Mouse (Mus musculus) heart, embryonic 13.5 days (tissue): ENCODE data around the gene Adsl. TPM values are rescaled to one million over a fixed set of nuclear protein-coding genes. Genes with fewer than 3 reads are reported as not detected.

ENCODE experiments used
- ATAC-seq: fragments of 200-750 bp; cut with Nextera tagmentation; 2 replicates; pipeline ENCODE4 v1.8.0; 2017; ENCODE audit warnings: moderate TSS enrichment; ENCODE audit not compliant: insufficient number of reproducible peaks, low FRiP score, low TSS enrichment; ENCODE audit errors: extremely low read depth
- H3K27ac ChIP-seq: fragments of 300-500 bp; sonication (generic); replicated peaks from 2 replicates; pipeline ENCODE4 v1.5.1; 2015; ENCODE audit warnings: moderate library complexity, mild to moderate bottlenecking, inconsistent platforms
- H3K27me3 ChIP-seq: fragments of 300-500 bp; sonication (generic); replicated peaks from 2 replicates; pipeline ENCODE4 v1.6.1; 2015; ENCODE audit warnings: mild to moderate bottlenecking, inconsistent platforms
- H3K36me3 ChIP-seq: fragments of 300-500 bp; sonication (generic); 2 replicates; pipeline ENCODE4 v1.6.1; 2015; ENCODE audit warnings: mild to moderate bottlenecking, inconsistent platforms
- H3K4me1 ChIP-seq: fragments of 300-500 bp; sonication (generic); 2 replicates; pipeline ENCODE4 v1.6.1; 2015; ENCODE audit warnings: inconsistent platforms
- H3K4me2 ChIP-seq: fragments of 300-500 bp; sonication (generic); 2 replicates; pipeline ENCODE4 v1.6.1; 2015; ENCODE audit warnings: inconsistent platforms, mild to moderate bottlenecking, moderate library complexity
- H3K4me3 ChIP-seq: fragments of 300-500 bp; sonication (generic); 2 replicates; pipeline ENCODE4 v1.5.1; 2015; ENCODE audit warnings: moderate library complexity, mild to moderate bottlenecking, inconsistent platforms
- H3K9ac ChIP-seq: fragments of 300-500 bp; sonication (generic); 2 replicates; pipeline ENCODE4 v1.6.1; 2015; ENCODE audit warnings: inconsistent platforms, mild to moderate bottlenecking, moderate library complexity
- H3K9me3 ChIP-seq: fragments of 300-500 bp; sonication (generic); 2 replicates; pipeline ENCODE4 v1.6.1; 2016; ENCODE audit warnings: inconsistent platforms
- WGBS: fragments of 180-500 bp; shearing (Covaris S2); methylation state at CpG from one replicate; pipeline ENCODE4 v1.1.7; 2015; ENCODE audit warnings: mixed read lengths; 5-methylcytosine and 5-hydroxymethylcytosine counted together
- microRNA-seq: library from miRNA; unstranded; fragments of <30 nt; microRNA quantifications from one replicate; pipeline ENCODE4, GENCODE M21; 2016
- polyA plus RNA-seq: library from polyadenylated mRNA; unstranded; fragments of >200 nt; fragmentation: Nextera tagmentation; extraction: Ambion mirVana; gene quantifications from 2 replicates; pipeline ENCODE4 v1.2.1, GENCODE M21; 2015

Adsl gene
- polyA plus RNA-seq, 1 experiment from 2014 or later = 144 TPM

DNA sequence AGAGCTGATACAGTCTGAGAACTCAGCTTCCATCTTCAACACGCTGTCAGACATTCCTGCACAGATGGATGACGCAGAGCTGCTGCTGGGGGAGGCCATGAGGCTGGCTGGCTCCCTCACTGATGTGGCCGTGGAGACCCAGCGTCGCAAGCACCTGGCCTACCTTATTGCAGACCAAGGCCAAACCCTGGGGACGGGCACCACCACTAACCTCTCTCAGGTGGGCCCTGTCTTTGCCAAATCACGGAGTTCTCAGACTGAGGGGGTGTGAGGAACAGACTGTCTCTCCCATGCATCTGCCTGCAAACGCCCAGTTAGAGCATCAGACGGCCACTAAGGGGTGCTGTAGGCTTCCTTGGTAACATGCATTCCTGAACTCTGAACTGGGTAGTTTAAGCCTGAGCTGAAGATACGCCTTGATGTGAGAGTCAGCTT lies 60.4 kb downstream of the Adsl start:
- 51% methylated on average over 10 of the region's 10 CpGs for WGBS
- Histone ChIP-seq H3K27me3 (no peaks in the 10 kb centered on the region), H3K9ac (no peak overlapping the region), H3K4me2 (no peak overlapping the region), H3K4me1 (no peaks in the 10 kb centered on the region), H3K36me3 (peaks cover 65% of the 10 kb centered on the region), H3K9me3 (no peaks in the 10 kb centered on the region), H3K27ac (no peak overlapping the region), H3K4me3 (no peak overlapping the region)
- no peak for ATAC-seq

DNA sequence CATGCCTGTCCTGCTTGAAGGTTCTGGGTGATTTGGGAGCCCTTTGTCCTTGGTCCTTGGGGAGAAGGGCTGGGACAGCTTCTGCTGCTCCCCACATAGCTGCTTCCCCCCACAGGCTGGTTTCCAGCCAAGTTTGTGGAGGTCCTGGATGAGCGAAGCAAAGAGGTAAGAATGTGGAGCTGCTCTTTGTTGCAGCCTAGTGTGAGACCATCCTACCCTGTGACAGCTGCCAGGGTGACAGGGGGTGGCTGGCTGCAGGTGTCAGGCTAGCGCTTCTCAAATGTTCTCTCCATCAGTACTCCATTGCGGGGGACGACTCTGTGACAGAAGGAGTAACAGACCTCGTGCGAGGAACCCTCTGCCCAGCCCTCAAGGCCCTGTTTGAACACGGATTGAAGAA lies 61.8 kb downstream of the Adsl start:
- no peak for ATAC-seq
- no peak overlapping the region for H3K27ac ChIP-seq
- 74% methylated on average over 7 of the region's 7 CpGs for WGBS

DNA sequence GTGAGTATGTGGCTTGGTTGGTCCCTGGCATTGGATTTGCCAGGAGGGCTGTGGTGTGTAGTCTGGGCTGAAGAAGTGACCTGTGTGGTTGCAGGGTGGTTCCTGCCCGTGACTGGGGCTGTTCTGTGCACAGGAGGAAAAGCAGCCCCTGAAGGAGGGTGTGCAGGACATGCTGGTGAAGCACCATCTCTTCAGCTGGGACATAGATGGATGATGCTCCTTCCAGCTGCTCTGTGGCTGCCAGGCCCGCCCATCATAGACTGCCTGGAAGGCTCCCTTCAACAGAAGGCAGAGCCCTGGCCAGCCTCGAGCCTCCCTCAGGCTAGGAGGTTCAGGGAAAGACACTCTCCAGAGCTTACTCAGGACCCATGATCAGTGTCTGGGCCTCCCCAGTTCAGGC lies 63.2 kb downstream of the Adsl start:
- WGBS = 57% methylated on average over 3 of the region's 3 CpGs
- Histone ChIP-seq H3K27ac (no peak overlapping the region), H3K9ac (no peak overlapping the region), H3K4me1 (no peaks in the 10 kb centered on the region), H3K4me3 (no peak overlapping the region), H3K27me3 (no peaks in the 10 kb centered on the region), H3K4me2 (no peak overlapping the region), H3K36me3 (peaks cover 85% of the 10 kb centered on the region), H3K9me3 (no peaks in the 10 kb centered on the region)
- ATAC-seq = no peak

More for the DNA sequence above, 61.8 kb downstream of the Adsl start:
- H3K36me3 ChIP-seq = peaks cover 71% of the 10 kb centered on the region
- H3K27me3 ChIP-seq = no peaks in the 10 kb centered on the region
- no peaks in the 10 kb centered on the region for H3K9me3 ChIP-seq
- H3K9ac ChIP-seq = no peak overlapping the region
- H3K4me3 ChIP-seq = no peak overlapping the region
- H3K4me1 ChIP-seq = no peaks in the 10 kb centered on the region
- H3K4me2 ChIP-seq = no peak overlapping the region

DNA sequence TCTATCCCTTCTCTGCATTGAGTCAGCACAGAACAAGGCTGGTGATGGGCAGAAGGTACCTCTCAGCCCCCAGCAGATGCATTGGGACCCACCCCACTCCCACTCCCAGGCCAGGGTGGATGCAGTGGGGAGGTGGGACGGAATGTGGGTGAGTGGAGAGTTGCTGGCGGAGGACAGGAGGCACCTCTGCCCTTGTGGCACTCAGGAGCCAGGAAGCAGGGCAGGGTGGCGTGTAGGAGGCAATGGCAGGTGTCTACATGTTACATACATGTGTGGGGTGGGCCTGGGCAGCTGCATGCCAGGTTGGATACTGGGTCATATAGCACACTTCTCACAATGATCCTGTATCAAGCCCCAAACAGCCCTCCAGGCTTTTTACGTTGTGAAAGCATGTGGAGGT lies 64.1 kb downstream of the Adsl start:
- Histone ChIP-seq H3K27ac (no peak overlapping the region), H3K4me1 (no peaks in the 10 kb centered on the region), H3K4me2 (no peak overlapping the region), H3K36me3 (peaks cover 91% of the 10 kb centered on the region), H3K4me3 (no peak overlapping the region), H3K9ac (no peak overlapping the region), H3K27me3 (no peaks in the 10 kb centered on the region), H3K9me3 (no peaks in the 10 kb centered on the region)
- no peak for ATAC-seq
- 91% methylated on average over 4 of the region's 4 CpGs for WGBS

DNA sequence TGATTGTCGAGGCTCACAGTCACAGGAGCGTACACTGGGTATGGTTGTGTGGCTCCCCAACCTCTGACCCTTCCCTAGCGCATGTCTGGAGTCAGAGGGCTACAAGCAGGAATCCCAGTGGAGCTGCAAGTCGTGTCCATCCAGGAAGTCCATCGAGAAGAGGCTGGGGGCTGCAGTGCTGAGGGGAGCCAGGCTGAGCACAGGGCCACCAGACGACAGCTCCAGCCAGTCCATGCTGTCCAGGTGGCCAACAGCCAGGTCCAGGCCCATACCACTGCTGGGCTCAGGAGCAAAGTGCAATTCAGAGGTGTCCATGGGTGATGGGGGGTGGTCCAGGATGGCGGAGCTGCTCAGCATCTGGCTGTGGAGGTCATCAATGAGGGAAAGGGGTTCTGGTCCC lies 64.9 kb downstream of the Adsl start:
- Histone ChIP-seq H3K36me3 (peaks cover 96% of the 10 kb centered on the region), H3K9me3 (no peaks in the 10 kb centered on the region), H3K4me2 (no peak overlapping the region), H3K27ac (no peak overlapping the region), H3K4me3 (no peak overlapping the region), H3K27me3 (no peaks in the 10 kb centered on the region), H3K9ac (no peak overlapping the region), H3K4me1 (no peaks in the 10 kb centered on the region)
- ATAC-seq = no peak
- WGBS = 87% methylated on average over 7 of the region's 7 CpGs

DNA sequence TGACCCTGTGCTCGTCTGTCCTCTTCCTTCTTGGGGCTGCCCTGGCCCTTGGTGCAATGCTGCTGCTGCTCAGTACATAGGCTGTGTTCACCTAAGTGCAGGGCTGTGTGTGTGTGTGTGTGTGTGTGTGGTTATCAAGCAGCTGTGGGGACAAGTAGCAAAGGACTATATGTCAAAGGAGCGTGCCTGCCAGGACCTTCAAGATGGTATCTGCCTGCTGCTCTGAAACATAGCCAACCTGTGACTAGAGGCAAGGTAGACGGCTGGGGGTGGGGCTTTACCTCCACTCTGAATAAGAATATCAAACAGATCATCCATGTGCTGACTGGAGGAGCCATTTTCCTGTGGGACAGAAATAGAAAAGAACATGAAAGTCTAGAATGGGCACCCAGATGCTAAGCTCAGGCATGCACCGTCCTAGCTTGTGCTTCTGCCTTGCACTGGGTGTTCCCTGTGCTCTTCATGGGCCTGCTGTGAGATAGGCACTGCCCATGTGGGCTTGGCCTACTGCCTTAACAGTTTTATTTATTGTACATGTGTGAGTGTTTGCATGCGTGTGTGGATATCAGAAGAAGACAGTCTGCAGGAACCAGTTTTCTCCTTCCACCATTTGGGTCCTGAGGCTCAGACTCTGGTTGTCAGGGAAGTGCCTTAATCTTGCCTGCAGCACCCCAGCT lies 66.9 kb downstream of the Adsl start:
- peaks cover 96% of the 10 kb centered on the region for H3K36me3 ChIP-seq
- WGBS = 76% methylated on average over 5 of the region's 5 CpGs
- H3K4me2 ChIP-seq = no peak overlapping the region
- no peaks in the 10 kb centered on the region for H3K9me3 ChIP-seq
- no peaks in the 10 kb centered on the region for H3K4me1 ChIP-seq
- H3K27me3 ChIP-seq = no peaks in the 10 kb centered on the region
- no peak overlapping the region for H3K27ac ChIP-seq
- no peak for ATAC-seq
- H3K9ac ChIP-seq = no peak overlapping the region
- H3K4me3 ChIP-seq = no peak overlapping the region

DNA sequence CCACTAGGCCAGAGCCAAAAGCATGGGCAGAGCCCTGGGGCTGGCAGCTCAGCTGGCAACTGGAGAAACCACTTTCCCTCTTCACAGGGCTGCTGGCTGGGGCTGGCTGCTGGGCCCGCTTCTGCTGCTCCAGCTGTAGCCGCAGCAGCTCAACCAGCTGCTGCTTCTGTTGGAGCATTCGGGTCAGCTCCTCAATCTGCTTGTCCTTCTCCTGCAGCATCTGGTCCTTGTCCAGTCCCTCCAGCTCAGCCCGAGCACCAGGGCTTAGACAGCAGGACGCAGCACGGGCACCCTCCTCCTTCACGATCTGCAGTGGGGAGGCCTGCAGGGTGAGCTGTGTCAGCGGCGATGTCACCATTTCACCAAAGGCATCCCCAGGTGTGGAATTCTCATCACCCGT lies 68.2 kb downstream of the Adsl start:
- Histone ChIP-seq H3K36me3 (peaks cover 96% of the 10 kb centered on the region), H3K27ac (no peak overlapping the region), H3K27me3 (no peaks in the 10 kb centered on the region), H3K9ac (no peak overlapping the region), H3K4me1 (no peaks in the 10 kb centered on the region), H3K4me3 (no peak overlapping the region), H3K4me2 (no peak overlapping the region), H3K9me3 (no peaks in the 10 kb centered on the region)
- no peak for ATAC-seq
- 87% methylated on average over 10 of the region's 10 CpGs for WGBS

DNA sequence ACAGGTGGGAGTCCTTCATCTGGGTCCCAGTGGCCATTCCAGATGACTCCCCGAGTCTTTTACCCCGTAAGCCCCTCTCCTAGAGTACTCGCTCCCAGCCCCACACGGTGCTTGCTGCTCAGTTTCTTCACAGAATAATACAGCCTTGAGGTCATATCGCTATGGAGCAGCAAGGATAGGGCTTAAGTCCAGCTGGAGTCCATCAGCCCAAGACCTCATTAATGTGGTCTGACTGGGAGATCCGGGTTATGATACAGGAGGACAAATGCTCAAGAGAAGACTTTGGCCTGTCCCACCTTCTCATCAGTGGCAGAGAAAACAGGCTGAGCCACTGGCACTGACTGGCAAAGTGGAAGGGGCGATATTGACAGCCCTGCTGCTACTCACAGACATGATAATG lies 69.0 kb downstream of the Adsl start:
- Histone ChIP-seq H3K27me3 (no peaks in the 10 kb centered on the region), H3K36me3 (peaks cover 93% of the 10 kb centered on the region)

More for the DNA sequence above, 69.0 kb downstream of the Adsl start:
- 88% methylated on average over 7 of the region's 7 CpGs for WGBS
- Histone ChIP-seq H3K9ac (no peak overlapping the region), H3K4me2 (no peak overlapping the region), H3K4me3 (no peak overlapping the region), H3K27ac (no peak overlapping the region), H3K9me3 (no peaks in the 10 kb centered on the region), H3K4me1 (no peaks in the 10 kb centered on the region)
- ATAC-seq = no peak

Small RNA genes within 50 kb of the gene (microRNA-seq; reads per million reads assigned to microRNA genes)
- gene Mir5113 = 14.9 reads per million, percentile 31 among the genes with 10 or more reads in this experiment

Other genes with a start within 250 kb of the Adsl start
- 23.8 and 24.2 TPM in 2 replicates for gene Tnrc6b, start 237.2 kb upstream of the Adsl start, polyA plus RNA-seq
- 14.2 and 17.3 TPM in 2 replicates for gene Sgsm3, start 29.3 kb downstream of the Adsl start, polyA plus RNA-seq
- gene Mrtfa, start 242.3 kb downstream of the Adsl start, polyA plus RNA-seq = 13.9 and 15.9 TPM in 2 replicates